Mouse (Mus musculus) C3H10T1/2 (cell line): ENCODE data around the gene Pih1h3b. TPM values are rescaled to one million over a fixed set of nuclear protein-coding genes. Genes with fewer than 3 reads are reported as not detected.

Experiments used
- polyA plus RNA-seq, 2 experiments: library from polyadenylated mRNA; unstranded; fragments of >200 nt; fragmentation: generic; extraction: Trizol; gene quantifications; one replicate each; pipeline ENCODE4 v1.2.1; 2012; ENCODE audit warnings: missing spikeins in 2 of 2

Gene Pih1h3b
- polyA plus RNA-seq: not detected

GRCm38 (mm10) chrX:140062135-140062975 is at the start of gene Pih1h3b, which contains the start of gene Nup62cl:
Gene Pih1h3b (plus strand): TSS chrX:140062879.
Gene Nup62cl (minus strand): TSS chrX:140062712.

Other genes with a start within 250 kb of the Pih1h3b start
- gene Morc4, start 191.2 kb upstream of the Pih1h3b start, polyA plus RNA-seq: 1 to 10 TPM in 1 of 2 experiments, under 1 TPM in 1; 0.98 to 6.2 TPM
- gene Rbm41, start 64.3 kb upstream of the Pih1h3b start, polyA plus RNA-seq: under 1 TPM; 0.05 to 0.55 TPM
- not detected for gene Nup62cl, start 167 bp upstream of the Pih1h3b start, polyA plus RNA-seq